Mouse (Mus musculus) lung, embryonic 16.5 days (tissue): Measurements from ENCODE around the gene Lhfpl4. TPM values are rescaled to one million over a fixed set of nuclear protein-coding genes. Genes with fewer than 3 reads are reported as not detected.
A peak's percentile ranks its signal among the peaks of the same experiment; 100 is the strongest.

ENCODE experiments used
- ATAC-seq: fragments of 200-750 bp; cut with Nextera tagmentation; 2 replicates; pipeline ENCODE4 v1.8.0; 2017; ENCODE audit warnings: low read depth, mild to moderate bottlenecking, moderate library complexity
- H3K27ac ChIP-seq: fragments of 300-500 bp; sonication (generic); 2 replicates; pipeline ENCODE4 v1.5.1; 2014; ENCODE audit warnings: mild to moderate bottlenecking, control low read depth, low read length
- H3K27me3 ChIP-seq: fragments of 300-500 bp; sonication (generic); 2 replicates; pipeline ENCODE4 v1.6.1; 2014; ENCODE audit warnings: low read depth, low read length, mixed read lengths; ENCODE audit not compliant: control insufficient read depth, insufficient read depth
- H3K36me3 ChIP-seq: fragments of 300-500 bp; sonication (generic); 2 replicates; pipeline ENCODE4 v1.6.1; 2014; ENCODE audit warnings: low read length; ENCODE audit not compliant: control insufficient read depth, insufficient read depth
- H3K4me1 ChIP-seq: fragments of 300-500 bp; sonication (generic); replicated peaks from 2 replicates; pipeline ENCODE4 v1.6.1; 2014; ENCODE audit warnings: low read length, mixed read lengths; ENCODE audit not compliant: control insufficient read depth, insufficient read depth
- H3K4me2 ChIP-seq: fragments of 300-500 bp; sonication (generic); 2 replicates; pipeline ENCODE4 v1.6.1; 2014; ENCODE audit warnings: low read depth, low read length, control low read depth
- H3K4me3 ChIP-seq: fragments of 300-500 bp; sonication (generic); 2 replicates; pipeline ENCODE4 v1.5.1; 2014; ENCODE audit warnings: mild to moderate bottlenecking, low read length, control low read depth
- H3K9ac ChIP-seq: fragments of 300-500 bp; sonication (generic); 2 replicates; pipeline ENCODE4 v1.6.1; 2014; ENCODE audit warnings: low read length, control low read depth
- H3K9me3 ChIP-seq: fragments of 300-500 bp; sonication (generic); 2 replicates; pipeline ENCODE4 v1.6.1; 2016; ENCODE audit warnings: low read length; ENCODE audit not compliant: control insufficient read depth
- WGBS: fragments of 180-500 bp; shearing (Covaris S2); extraction: QIAGEN DNeasy Blood & Tissue Kit; methylation state at CpG from one replicate; pipeline ENCODE4 v1.1.7; 2014; 5-methylcytosine and 5-hydroxymethylcytosine counted together
- polyA plus RNA-seq: library from polyadenylated mRNA; unstranded; fragments of >200 nt; fragmentation: Nextera tagmentation; extraction: Ambion mirVana; gene quantifications from 2 replicates; pipeline ENCODE4 v1.2.1, GENCODE M21; 2015

Gene Lhfpl4
- polyA plus RNA-seq, 1 experiment from 2014 or later = 0.89 TPM

GRCm38 (mm10) chr6:113172011-113172410, 23.2 kb downstream of the Lhfpl4 start:
- Histone ChIP-seq H3K27me3 (no peaks in the 10 kb centered on the region), H3K9ac (no peak overlapping the region), H3K9me3 (no peaks in the 10 kb centered on the region), H3K4me1 (peaks cover 5% of the 10 kb centered on the region; the same call in 1 of the 2 replicates), H3K36me3 (no peaks in the 10 kb centered on the region), H3K4me2 (no peak overlapping the region), H3K4me3 (no peak overlapping the region), H3K27ac (no peak overlapping the region)
- ATAC-seq = no peak

DNA sequence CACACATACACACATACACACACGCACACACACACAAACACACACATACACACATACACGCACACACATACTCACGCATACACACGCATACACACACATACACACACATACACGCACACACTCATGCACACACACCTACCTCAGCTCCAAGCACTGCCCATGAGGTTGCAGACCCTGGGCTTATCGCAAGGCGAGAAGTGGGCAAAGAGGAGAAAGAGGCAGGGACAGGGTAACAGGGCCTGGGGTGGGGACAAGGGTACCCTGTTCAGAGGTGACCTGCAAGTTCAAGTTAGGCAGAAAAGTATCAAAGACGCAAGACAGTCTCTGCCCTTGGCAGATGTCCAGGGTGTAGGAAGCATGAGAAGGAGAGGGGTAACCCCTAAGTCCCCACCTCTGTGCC, 24.5 kb downstream of the Lhfpl4 start:
- H3K36me3 ChIP-seq = no peaks in the 10 kb centered on the region
- WGBS = 86% methylated on average over 8 of the region's 8 CpGs
- H3K27ac ChIP-seq = no peak overlapping the region
- no peak overlapping the region for H3K9ac ChIP-seq
- no peak for ATAC-seq
- H3K4me3 ChIP-seq = no peak overlapping the region
- H3K4me1 ChIP-seq = peaks cover 5% of the 10 kb centered on the region; the same call in 1 of the 2 replicates
- H3K4me2 ChIP-seq = no peak overlapping the region
- H3K27me3 ChIP-seq = no peaks in the 10 kb centered on the region
- H3K9me3 ChIP-seq = no peaks in the 10 kb centered on the region

DNA sequence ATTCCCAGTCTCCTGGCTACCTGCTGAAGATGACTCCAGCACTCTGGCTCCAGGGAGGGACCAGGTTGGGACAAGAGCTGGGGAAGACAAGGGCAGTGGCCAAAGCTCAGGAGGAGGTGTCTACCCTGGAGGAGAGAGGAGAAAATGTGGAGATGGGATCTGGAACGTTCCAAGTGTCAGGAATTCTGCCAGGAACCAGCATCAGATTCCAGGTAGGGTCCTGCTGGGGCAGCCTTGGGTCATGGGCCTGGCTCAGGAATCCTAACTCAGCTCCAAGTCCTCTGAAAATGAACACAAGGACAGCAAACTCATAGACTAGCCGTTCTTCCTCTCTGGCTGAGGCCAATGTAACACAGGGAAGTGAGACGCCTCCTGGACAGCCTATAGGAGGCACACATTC, 25.3 kb downstream of the Lhfpl4 start:
- WGBS = 54% methylated on average over 3 of the region's 3 CpGs
- H3K9me3 ChIP-seq = no peaks in the 10 kb centered on the region
- H3K4me3 ChIP-seq = no peak overlapping the region
- H3K27me3 ChIP-seq = no peaks in the 10 kb centered on the region
- H3K4me2 ChIP-seq = no peak overlapping the region
- peaks cover 5% of the 10 kb centered on the region; the same call in 1 of the 2 replicates for H3K4me1 ChIP-seq
- H3K36me3 ChIP-seq = no peaks in the 10 kb centered on the region
- no peak overlapping the region for H3K27ac ChIP-seq
- H3K9ac ChIP-seq = no peak overlapping the region
- no peak for ATAC-seq

GRCm38 (mm10) chr6:113168316-113168975, 26.7 kb downstream of the Lhfpl4 start:
- Histone ChIP-seq H3K27ac (no peak overlapping the region), H3K27me3 (no peaks in the 10 kb centered on the region), H3K9ac (no peak overlapping the region), H3K36me3 (no peaks in the 10 kb centered on the region), H3K4me3 (no peak overlapping the region), H3K4me1 (peaks cover 5% of the 10 kb centered on the region; the same call in 1 of the 2 replicates), H3K4me2 (no peak overlapping the region), H3K9me3 (no peaks in the 10 kb centered on the region)
- WGBS = 86% methylated on average over 7 of the region's 7 CpGs
- ATAC-seq = no peak

DNA sequence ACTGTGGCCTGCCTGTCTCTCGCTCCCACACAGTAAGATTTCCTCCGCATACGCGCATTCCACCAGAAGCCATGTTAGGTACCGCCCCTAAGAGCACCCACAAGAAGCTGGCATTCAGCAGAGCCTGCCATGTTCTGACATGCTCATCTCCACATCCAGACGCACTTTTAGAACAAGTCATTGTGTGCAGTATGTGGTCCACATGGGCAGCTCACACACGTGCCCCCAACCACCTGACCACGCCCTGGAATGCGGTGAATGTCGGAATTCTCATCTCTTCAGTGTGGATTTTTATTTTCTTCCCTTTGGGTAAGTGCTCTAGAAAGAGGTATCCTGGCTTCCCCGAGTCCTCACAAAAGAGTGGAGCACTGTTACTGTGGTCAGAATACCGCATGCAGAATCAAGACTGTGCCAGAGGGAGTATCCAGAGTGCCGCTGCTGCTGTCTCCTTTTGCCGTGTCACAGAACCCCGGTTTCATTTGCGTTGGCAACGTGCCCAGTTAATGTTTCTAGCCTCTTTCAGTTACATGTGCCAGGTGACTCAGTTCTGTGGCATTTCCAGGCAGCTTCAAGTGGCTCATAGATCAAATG, 28.4 kb downstream of the Lhfpl4 start:
- Histone ChIP-seq H3K27me3 (no peaks in the 10 kb centered on the region), H3K27ac (peak overlapping the region; percentile 70), H3K4me2 (peak overlapping the region; percentile 47), H3K9me3 (no peaks in the 10 kb centered on the region), H3K36me3 (no peaks in the 10 kb centered on the region), H3K4me3 (peak overlapping the region; percentile 30), H3K4me1 (peaks cover 5% of the 10 kb centered on the region; the same call in 1 of the 2 replicates), H3K9ac (0 out of 2 replicates have a peak overlapping the region, but pooled peaks have one; percentile 4)
- WGBS = 38% methylated on average over 17 of the region's 17 CpGs
- peak; percentile 84 for ATAC-seq

GRCm38 (mm10) chr6:113163513-113163912, 31.7 kb downstream of the Lhfpl4 start:
- no peak overlapping the region for H3K4me2 ChIP-seq
- H3K27ac ChIP-seq = no peak overlapping the region
- no peak overlapping the region for H3K4me3 ChIP-seq
- no peaks in the 10 kb centered on the region for H3K27me3 ChIP-seq
- H3K36me3 ChIP-seq = no peaks in the 10 kb centered on the region
- no peaks in the 10 kb centered on the region for H3K9me3 ChIP-seq
- peaks cover 5% of the 10 kb centered on the region; the same call in 1 of the 2 replicates for H3K4me1 ChIP-seq
- H3K9ac ChIP-seq = no peak overlapping the region
- no peak for ATAC-seq

DNA sequence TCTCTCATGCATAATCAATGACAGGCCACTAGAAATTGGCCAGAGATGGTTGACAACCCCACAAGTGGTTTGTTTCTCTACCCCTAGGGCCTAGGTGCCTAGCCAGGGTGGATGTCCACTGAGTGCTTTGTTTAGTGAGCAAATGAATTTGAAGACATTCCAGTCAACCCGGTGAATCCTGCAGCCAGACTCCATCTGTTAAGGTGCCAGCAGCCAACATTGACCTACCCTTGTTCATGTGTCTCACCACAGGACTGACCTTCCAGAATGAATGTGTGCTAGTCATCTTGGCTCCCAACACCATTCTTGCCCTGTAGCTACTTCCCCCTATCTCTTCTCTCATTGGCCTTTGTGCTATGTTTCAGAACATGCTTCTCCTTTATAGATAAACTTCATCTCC, 33.2 kb downstream of the Lhfpl4 start:
- Histone ChIP-seq H3K27me3 (no peaks in the 10 kb centered on the region), H3K9me3 (no peaks in the 10 kb centered on the region), H3K4me3 (no peak overlapping the region), H3K36me3 (no peaks in the 10 kb centered on the region), H3K9ac (no peak overlapping the region), H3K4me1 (no peaks in the 10 kb centered on the region; the same call in 1 of the 2 replicates), H3K27ac (no peak overlapping the region), H3K4me2 (no peak overlapping the region)
- no peak for ATAC-seq
- WGBS = 83% methylated on average over 1 of the region's 1 CpGs

DNA sequence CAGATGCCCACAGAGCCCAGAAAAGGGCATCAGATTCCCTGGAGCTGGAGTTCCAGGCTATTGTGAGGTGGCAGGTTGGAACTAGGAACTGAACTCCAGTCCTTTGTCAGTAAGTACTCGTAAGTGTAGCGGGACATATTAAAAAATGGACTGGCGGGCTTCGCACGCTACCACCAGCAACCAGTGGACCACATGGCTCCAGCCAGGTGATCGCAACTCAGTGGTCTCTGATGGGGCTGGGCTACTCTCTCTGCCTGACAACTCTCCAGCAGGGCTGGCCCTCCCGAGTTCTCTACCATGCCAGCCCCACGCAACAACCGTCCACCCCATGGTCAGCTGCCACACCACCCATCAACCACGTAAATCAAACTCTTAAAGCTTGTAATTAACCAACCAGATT, 35.1 kb downstream of the Lhfpl4 start:
- H3K4me2 ChIP-seq = no peak overlapping the region
- no peaks in the 10 kb centered on the region for H3K27me3 ChIP-seq
- H3K4me3 ChIP-seq = no peak overlapping the region
- ATAC-seq = no peak
- no peak overlapping the region for H3K27ac ChIP-seq
- H3K36me3 ChIP-seq = peaks cover 10% of the 10 kb centered on the region
- no peaks in the 10 kb centered on the region for H3K4me1 ChIP-seq
- 92% methylated on average over 10 of the region's 10 CpGs for WGBS
- H3K9ac ChIP-seq = no peak overlapping the region
- H3K9me3 ChIP-seq = no peaks in the 10 kb centered on the region

DNA sequence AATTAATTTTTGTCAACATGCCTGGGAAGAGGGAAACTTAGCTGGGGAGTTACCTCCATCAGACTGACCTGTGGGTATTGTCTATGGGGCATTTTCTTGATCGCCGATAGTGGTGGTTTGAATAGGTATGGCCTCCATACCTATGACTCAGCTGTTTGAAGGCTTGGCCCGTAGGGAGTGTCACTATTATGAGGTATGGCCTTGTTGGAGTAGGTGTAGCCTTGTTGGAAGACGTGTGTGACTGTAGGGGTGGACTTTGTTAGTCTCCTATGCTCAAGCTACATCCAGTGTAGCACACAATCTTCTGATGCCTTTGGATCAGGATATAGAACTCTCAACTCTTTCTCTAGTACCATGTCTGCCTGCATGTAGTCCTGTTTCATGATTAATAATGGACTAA, 39.1 kb downstream of the Lhfpl4 start:
- WGBS = 88% methylated on average over 4 of the region's 4 CpGs
- Histone ChIP-seq H3K27ac (no peak overlapping the region), H3K27me3 (no peaks in the 10 kb centered on the region), H3K4me1 (no peaks in the 10 kb centered on the region), H3K4me3 (no peak overlapping the region), H3K9ac (no peak overlapping the region), H3K9me3 (no peaks in the 10 kb centered on the region), H3K36me3 (peaks cover 43% of the 10 kb centered on the region), H3K4me2 (no peak overlapping the region)
- no peak for ATAC-seq
